Mouse (Mus musculus): ENCODE data around the gene Lrrc51. TPM values are rescaled to one million over a fixed set of nuclear protein-coding genes. Genes with fewer than 3 reads are reported as not detected.
"Not testable (repeated sequence)": the region's sequence is repeated elsewhere in the genome, so short reads cannot be mapped to it uniquely, and the experiment has no call there.

Gene Lrrc51
- polyA plus RNA-seq, 1 experiment from 2014 or later, result 8.3 TPM

- Histone ChIP-seq H3K4me3 (replicated peaks) (no peak overlapping the region), H3K9me3 (no peaks in the 10 kb centered on the region), H3K4me1 (peaks cover 6% of the 10 kb centered on the region; the same call in 1 of the 2 replicates), H3K4me2 (no peak overlapping the region), H3K36me3 (no peaks in the 10 kb centered on the region), H3K27me3 (replicated peaks) (no peaks in the 10 kb centered on the region), H3K9ac (no peak overlapping the region), H3K27ac (no peak overlapping the region)
- 94% methylated on average over 4 of the region's 4 CpGs for WGBS
- no peak for ATAC-seq (ENCODE audit: insufficient read depth, low FRiP score, low read depth)
Observed at GRCm38 (mm10) chr7:101936996-101937395, 3.3 kb upstream of the Lrrc51 start.

GRCm38 (mm10) chr7:101935957-101936356, 2.3 kb upstream of the Lrrc51 start:
- peaks cover 6% of the 10 kb centered on the region; the same call in 1 of the 2 replicates for H3K4me1 ChIP-seq

GRCm38 (mm10) chr7:101933300-101933699, 395 bp downstream of the Lrrc51 start:
- Histone ChIP-seq H3K27me3 (replicated peaks) (no peaks in the 10 kb centered on the region), H3K27ac (peak overlapping the region; percentile 91), H3K4me2 (peak overlapping the region; percentile 78), H3K36me3 (no peaks in the 10 kb centered on the region), H3K4me1 (peaks cover 6% of the 10 kb centered on the region; the same call in 1 of the 2 replicates), H3K4me3 (replicated peaks) (peak overlapping the region; percentile 80), H3K9me3 (no peaks in the 10 kb centered on the region), H3K9ac (peak overlapping the region; percentile 35)
- 4% methylated on average over 15 of the region's 15 CpGs for WGBS
- no peak; the same call in 1 of the 2 replicates for ATAC-seq (ENCODE audit: insufficient read depth, low FRiP score, low read depth)

More at GRCm38 (mm10) chr7:101935957-101936356, 2.3 kb upstream of the Lrrc51 start:
- Histone ChIP-seq H3K9me3 (no peaks in the 10 kb centered on the region), H3K4me2 (no peak overlapping the region), H3K36me3 (no peaks in the 10 kb centered on the region), H3K27ac (no peak overlapping the region), H3K27me3 (replicated peaks) (no peaks in the 10 kb centered on the region), H3K9ac (no peak overlapping the region), H3K4me3 (replicated peaks) (no peak overlapping the region)
- 93% methylated on average over 4 of the region's 4 CpGs for WGBS
- no peak for ATAC-seq (ENCODE audit: insufficient read depth, low FRiP score, low read depth)

GRCm38 (mm10) chr7:101932551-101932950, 1.1 kb downstream of the Lrrc51 start:
- H3K36me3 ChIP-seq, result no peaks in the 10 kb centered on the region
- H3K4me2 ChIP-seq, result peak overlapping the region; percentile 78
- 57% methylated on average over 1 of the region's 1 CpGs for WGBS
- H3K9ac ChIP-seq, result no peak overlapping the region
- peak overlapping the region; percentile 18; the same call in 1 of the 2 replicates for H3K27ac ChIP-seq
- no peaks in the 10 kb centered on the region for H3K27me3 ChIP-seq (replicated peaks)
- H3K9me3 ChIP-seq, result no peaks in the 10 kb centered on the region
- ATAC-seq (ENCODE audit: insufficient read depth, low FRiP score, low read depth), result no peak
- no peak overlapping the region; the same call in 1 of the 2 replicates for H3K4me3 ChIP-seq (replicated peaks)
- peaks cover 6% of the 10 kb centered on the region; the same call in 1 of the 2 replicates for H3K4me1 ChIP-seq

GRCm38 (mm10) chr7:101928093-101928492, 5.6 kb downstream of the Lrrc51 start:
- H3K27ac ChIP-seq, result no peak overlapping the region
- H3K9me3 ChIP-seq, result no peaks in the 10 kb centered on the region
- ATAC-seq (ENCODE audit: insufficient read depth, low FRiP score, low read depth), result no peak
- 0 out of 2 replicates have a peak, but pooled peaks cover 6% of the 10 kb centered on the region for H3K4me1 ChIP-seq
- H3K9ac ChIP-seq, result no peak overlapping the region
- no peak overlapping the region for H3K4me2 ChIP-seq
- 84% methylated on average over 3 of the region's 3 CpGs for WGBS
- H3K27me3 ChIP-seq (replicated peaks), result no peaks in the 10 kb centered on the region
- H3K4me3 ChIP-seq (replicated peaks), result no peak overlapping the region
- no peaks in the 10 kb centered on the region for H3K36me3 ChIP-seq

GRCm38 (mm10) chr7:101925892-101926291, 7.8 kb downstream of the Lrrc51 start:
- H3K9ac ChIP-seq; H3K4me1 ChIP-seq; H3K36me3 ChIP-seq; H3K27me3 ChIP-seq (replicated peaks); H3K4me2 ChIP-seq; H3K9me3 ChIP-seq; H3K4me3 ChIP-seq (replicated peaks); H3K27ac ChIP-seq; ATAC-seq (ENCODE audit: insufficient read depth, low FRiP score, low read depth): not testable (repeated sequence)

- H3K36me3 ChIP-seq, result peaks cover 13% of the 10 kb centered on the region
- 0 out of 2 replicates have a peak, but pooled peaks have one; percentile 56 for ATAC-seq (ENCODE audit: insufficient read depth, low FRiP score, low read depth)
- H3K4me1 ChIP-seq, result no peaks in the 10 kb centered on the region
- 23% methylated on average over 1 of the region's 1 CpGs for WGBS
- no peaks in the 10 kb centered on the region for H3K27me3 ChIP-seq (replicated peaks)
- H3K9me3 ChIP-seq, result no peaks in the 10 kb centered on the region
- no peak overlapping the region for H3K4me2 ChIP-seq
- H3K4me3 ChIP-seq (replicated peaks), result no peak overlapping the region
- no peak overlapping the region for H3K9ac ChIP-seq
- H3K27ac ChIP-seq, result no peak overlapping the region
Observed at GRCm38 (mm10) chr7:101918071-101918470, 15.6 kb downstream of the Lrrc51 start.

- Histone ChIP-seq H3K27ac (no peak overlapping the region), H3K9ac (no peak overlapping the region), H3K4me1 (peaks cover 3% of the 10 kb centered on the region), H3K4me3 (replicated peaks) (no peak overlapping the region), H3K27me3 (replicated peaks) (no peaks in the 10 kb centered on the region), H3K36me3 (peaks cover 45% of the 10 kb centered on the region), H3K9me3 (no peaks in the 10 kb centered on the region), H3K4me2 (no peak overlapping the region)
- ATAC-seq (ENCODE audit: insufficient read depth, low FRiP score, low read depth), result no peak
- 66% methylated on average over 3 of the region's 3 CpGs for WGBS
Observed at GRCm38 (mm10) chr7:101911982-101912381, 21.7 kb downstream of the Lrrc51 start.

- Histone ChIP-seq H3K4me2 (no peak overlapping the region), H3K27me3 (replicated peaks) (no peaks in the 10 kb centered on the region), H3K4me3 (replicated peaks) (no peak overlapping the region), H3K9me3 (no peaks in the 10 kb centered on the region), H3K4me1 (peaks cover 8% of the 10 kb centered on the region), H3K9ac (no peak overlapping the region), H3K27ac (no peak overlapping the region), H3K36me3 (peaks cover 41% of the 10 kb centered on the region)
- 89% methylated on average over 4 of the region's 4 CpGs for WGBS
- no peak for ATAC-seq (ENCODE audit: insufficient read depth, low FRiP score, low read depth)
Observed at GRCm38 (mm10) chr7:101910138-101910537, 23.6 kb downstream of the Lrrc51 start.

GRCm38 (mm10) chr7:101908367-101908766, 25.3 kb downstream of the Lrrc51 start:
- Histone ChIP-seq H3K36me3 (peaks cover 36% of the 10 kb centered on the region), H3K27ac (no peak overlapping the region), H3K27me3 (replicated peaks) (no peaks in the 10 kb centered on the region), H3K9me3 (no peaks in the 10 kb centered on the region), H3K4me1 (peaks cover 8% of the 10 kb centered on the region), H3K9ac (no peak overlapping the region), H3K4me3 (replicated peaks) (no peak overlapping the region), H3K4me2 (no peak overlapping the region)
- no peak for ATAC-seq (ENCODE audit: insufficient read depth, low FRiP score, low read depth)
- 67% methylated on average over 4 of the region's 4 CpGs for WGBS

GRCm38 (mm10) chr7:101906696-101907095, 27.0 kb downstream of the Lrrc51 start:
- H3K36me3 ChIP-seq, result peaks cover 23% of the 10 kb centered on the region
- peak overlapping the region; percentile 80 for H3K4me3 ChIP-seq (replicated peaks)
- peak overlapping the region; percentile 57 for H3K4me2 ChIP-seq
- H3K4me1 ChIP-seq, result peaks cover 8% of the 10 kb centered on the region
- WGBS, result 61% methylated on average over 8 of the region's 8 CpGs
- no peak for ATAC-seq (ENCODE audit: insufficient read depth, low FRiP score, low read depth)
- H3K27ac ChIP-seq, result peak overlapping the region; percentile 96
- no peaks in the 10 kb centered on the region for H3K9me3 ChIP-seq
- H3K27me3 ChIP-seq (replicated peaks), result no peaks in the 10 kb centered on the region
- H3K9ac ChIP-seq, result no peak overlapping the region

- peak within 1 kb of the TSS; percentile 96 for H3K27ac ChIP-seq
- peak within 1 kb of the TSS; percentile 86 for H3K9ac ChIP-seq
- peak within 1 kb of the TSS; percentile 72 for H3K4me2 ChIP-seq
- H3K9me3 ChIP-seq, result no peaks in the 10 kb centered on the region
- H3K36me3 ChIP-seq, result peaks cover 19% of the 10 kb centered on the region
- H3K4me1 ChIP-seq, result peaks cover 8% of the 10 kb centered on the region
- WGBS, result 8% methylated on average over 11 of the region's 11 CpGs
- H3K4me3 ChIP-seq (replicated peaks), result peak within 1 kb of the TSS; percentile 80
- ATAC-seq (ENCODE audit: insufficient read depth, low FRiP score, low read depth), result no peak
- no peaks in the 10 kb centered on the region for H3K27me3 ChIP-seq (replicated peaks)
Observed at GRCm38 (mm10) chr7:101906287-101906681, 27.4 kb downstream of the Lrrc51 start, which contains the start of gene Tomt. TSS of gene Tomt (minus strand) at chr7:101906359.
